In genomic region chr12:85110698-85111592, GRCm38 (mm10) we compare ENCODE assay signal across 1 mouse cellular context.
TF ChIP-seq lines count a peak whose summit lies in the region.

TSS of gene Prox2 (minus strand) at chr12:85110759.
TSS of gene Dlst (plus strand) at chr12:85110833.

TF ChIP-seq in MEL, 35 proteins besides CTCF, POLR2A, EP300 and RAD21 (continued from another document):
- TF ChIP-seq CHD2 (IDR thresholded peaks at IDR 0.05; ENCODE audit: low read length): no peak
